Mouse (Mus musculus) liver, embryonic 11.5 days (tissue): ENCODE measurements around the gene Chrnd. TPM values are rescaled to one million over a fixed set of nuclear protein-coding genes. Genes with fewer than 3 reads are reported as not detected.

Experiments
- ATAC-seq: fragments of 200-750 bp; cut with Nextera tagmentation; replicated peaks from 2 replicates; pipeline ENCODE4 v1.8.0; 2017; ENCODE audit warnings: moderate number of reproducible peaks, mild to moderate bottlenecking, moderate TSS enrichment, moderate library complexity; ENCODE audit not compliant: low FRiP score
- DNase-seq: peaks from one replicate; pipeline ENCODE4 v3.0.0-alpha.2; 2017; ENCODE audit warnings: low spot score
- H3K27ac ChIP-seq: fragments of 300-500 bp; sonication (generic); 2 replicates; pipeline ENCODE4 v1.5.1; 2014; ENCODE audit warnings: mild to moderate bottlenecking, low read depth, low read length, control low read depth
- H3K27me3 ChIP-seq: fragments of 300-500 bp; sonication (generic); replicated peaks from 2 replicates; pipeline ENCODE4 v1.6.1; 2014; ENCODE audit warnings: low read length, mixed read lengths; ENCODE audit not compliant: control insufficient read depth, insufficient read depth
- H3K36me3 ChIP-seq: fragments of 300-500 bp; sonication (generic); 2 replicates; pipeline ENCODE4 v1.6.1; 2014; ENCODE audit warnings: mild to moderate bottlenecking, low read length, moderate library complexity, mixed read lengths; ENCODE audit not compliant: control insufficient read depth, insufficient read depth
- H3K4me1 ChIP-seq: fragments of 300-500 bp; sonication (generic); replicated peaks from 2 replicates; pipeline ENCODE4 v1.6.1; 2014; ENCODE audit warnings: low read length, mixed read lengths; ENCODE audit not compliant: control insufficient read depth, insufficient read depth
- H3K4me2 ChIP-seq: fragments of 300-500 bp; sonication (generic); 2 replicates; pipeline ENCODE4 v1.6.1; 2014; ENCODE audit warnings: mild to moderate bottlenecking, control low read depth, moderate library complexity
- H3K4me3 ChIP-seq: fragments of 300-500 bp; sonication (generic); 2 replicates; pipeline ENCODE4 v1.5.1; 2014; ENCODE audit warnings: low read depth, low read length, control low read depth
- H3K9ac ChIP-seq: fragments of 300-500 bp; sonication (generic); 2 replicates; pipeline ENCODE4 v1.6.1; 2014; ENCODE audit warnings: low read depth, low read length, control low read depth
- H3K9me3 ChIP-seq: fragments of 300-500 bp; sonication (generic); 2 replicates; pipeline ENCODE4 v1.6.1; 2016; ENCODE audit warnings: low read length, inconsistent platforms, mixed read lengths; ENCODE audit not compliant: control insufficient read depth
- WGBS: fragments of 180-500 bp; shearing (Covaris S2); extraction: QIAGEN DNeasy Blood & Tissue Kit; methylation state at CpG from one replicate; pipeline ENCODE4 v1.1.7; 2014; 5-methylcytosine and 5-hydroxymethylcytosine counted together
- polyA plus RNA-seq: library from polyadenylated mRNA; unstranded; fragments of >200 nt; fragmentation: Nextera tagmentation; extraction: Ambion mirVana; gene quantifications from 2 replicates; pipeline ENCODE4 v1.2.1, GENCODE M21; 2014

Chrnd gene
- polyA plus RNA-seq, 1 experiment from 2014 or later, result not detected

GRCm38 (mm10) chr1:87174006-87174955 lies 16.1 kb upstream of the Chrnd start:
- Histone ChIP-seq H3K4me2 (peak overlapping the region; percentile 31; the same call in 1 of the 2 replicates), H3K27me3 (peaks cover 46% of the 10 kb centered on the region), H3K9ac (no peak overlapping the region), H3K4me1 (peaks cover 5% of the 10 kb centered on the region; the same call in 1 of the 2 replicates), H3K9me3 (no peaks in the 10 kb centered on the region), H3K36me3 (no peaks in the 10 kb centered on the region), H3K4me3 (no peak overlapping the region), H3K27ac (no peak overlapping the region)
- ATAC-seq, result 0 out of 2 replicates have a peak, but pooled peaks have one; percentile 16
- DNase-seq, result peak; percentile 71
- WGBS, result 26% methylated on average over 28 of the region's 28 CpGs

- no peak overlapping the region for H3K27ac ChIP-seq
- WGBS, result 30% methylated on average over 11 of the region's 11 CpGs
- no peak overlapping the region for H3K9ac ChIP-seq
- H3K4me2 ChIP-seq, result no peak overlapping the region
- no peak; the same call in 1 of the 2 replicates for ATAC-seq
- H3K36me3 ChIP-seq, result no peaks in the 10 kb centered on the region
- DNase-seq, result no peak
- H3K4me3 ChIP-seq, result no peak overlapping the region
- peaks cover 37% of the 10 kb centered on the region for H3K27me3 ChIP-seq
- H3K9me3 ChIP-seq, result no peaks in the 10 kb centered on the region
- no peaks in the 10 kb centered on the region for H3K4me1 ChIP-seq
Observed at GRCm38 (mm10) chr1:87175852-87176292, 14.5 kb upstream of the Chrnd start.

- 36% methylated on average over 5 of the region's 5 CpGs for WGBS
- ATAC-seq, result no peak
- Histone ChIP-seq H3K4me2 (no peak overlapping the region), H3K27me3 (peaks cover 51% of the 10 kb centered on the region), H3K36me3 (no peaks in the 10 kb centered on the region), H3K27ac (no peak overlapping the region), H3K4me3 (no peak overlapping the region), H3K9ac (no peak overlapping the region), H3K9me3 (no peaks in the 10 kb centered on the region), H3K4me1 (no peaks in the 10 kb centered on the region)
- DNase-seq, result no peak
Observed at GRCm38 (mm10) chr1:87180896-87181295, 9.5 kb upstream of the Chrnd start.

GRCm38 (mm10) chr1:87183013-87183412 lies 7.4 kb upstream of the Chrnd start, which contains the start of gene Prss56:
Gene Prss56 (plus strand): TSS chr1:87183313.
- H3K36me3 ChIP-seq, result no peaks in the 10 kb centered on the region
- WGBS, result 53% methylated on average over 9 of the region's 9 CpGs
- no peak for DNase-seq
- peaks cover 6% of the 10 kb centered on the region for H3K4me1 ChIP-seq
- H3K9me3 ChIP-seq, result no peaks in the 10 kb centered on the region
- no peak within 1 kb of the TSS for H3K4me3 ChIP-seq
- H3K9ac ChIP-seq, result no peak within 1 kb of the TSS
- no peak within 1 kb of the TSS for H3K27ac ChIP-seq
- ATAC-seq, result no peak
- H3K4me2 ChIP-seq, result no peak within 1 kb of the TSS
- peaks cover 68% of the 10 kb centered on the region for H3K27me3 ChIP-seq

- peaks cover 6% of the 10 kb centered on the region for H3K4me1 ChIP-seq
- no peak for ATAC-seq
- H3K27ac ChIP-seq, result no peak overlapping the region
- no peak overlapping the region for H3K9ac ChIP-seq
- 27% methylated on average over 15 of the region's 15 CpGs for WGBS
- no peak overlapping the region; the same call in 1 of the 2 replicates for H3K4me2 ChIP-seq
- no peaks in the 10 kb centered on the region for H3K36me3 ChIP-seq
- peaks cover 77% of the 10 kb centered on the region for H3K27me3 ChIP-seq
- H3K4me3 ChIP-seq, result no peak overlapping the region
- no peaks in the 10 kb centered on the region for H3K9me3 ChIP-seq
- no peak for DNase-seq
Observed at GRCm38 (mm10) chr1:87183998-87184750, 6.2 kb upstream of the Chrnd start.

- Histone ChIP-seq H3K4me3 (no peak overlapping the region), H3K27ac (no peak overlapping the region), H3K27me3 (peaks cover 77% of the 10 kb centered on the region), H3K4me1 (peaks cover 6% of the 10 kb centered on the region), H3K9me3 (no peaks in the 10 kb centered on the region), H3K4me2 (no peak overlapping the region; the same call in 1 of the 2 replicates), H3K9ac (no peak overlapping the region), H3K36me3 (no peaks in the 10 kb centered on the region)
- no peak for ATAC-seq
- no peak for DNase-seq
- WGBS, result 13% methylated on average over 20 of the region's 20 CpGs
Observed at GRCm38 (mm10) chr1:87184751-87185139, 5.7 kb upstream of the Chrnd start.

GRCm38 (mm10) chr1:87185526-87185925 lies 4.9 kb upstream of the Chrnd start:
- H3K27me3 ChIP-seq, result peaks cover 74% of the 10 kb centered on the region
- 14% methylated on average over 13 of the region's 13 CpGs for WGBS

GRCm38 (mm10) chr1:87186261-87187036 lies 4.0 kb upstream of the Chrnd start:
- peak; percentile 51 for DNase-seq
- peak overlapping the region; percentile 50 for H3K4me3 ChIP-seq

More at GRCm38 (mm10) chr1:87185526-87185925, 4.9 kb upstream of the Chrnd start:
- DNase-seq (no peak), ATAC-seq (no peak)
- Histone ChIP-seq H3K27ac (no peak overlapping the region), H3K36me3 (no peaks in the 10 kb centered on the region), H3K4me1 (peaks cover 6% of the 10 kb centered on the region), H3K4me3 (no peak overlapping the region), H3K4me2 (no peak overlapping the region), H3K9ac (no peak overlapping the region), H3K9me3 (no peaks in the 10 kb centered on the region)

More at GRCm38 (mm10) chr1:87186261-87187036, 4.0 kb upstream of the Chrnd start:
- peaks cover 6% of the 10 kb centered on the region for H3K4me1 ChIP-seq
- H3K36me3 ChIP-seq, result no peaks in the 10 kb centered on the region
- no peak overlapping the region for H3K27ac ChIP-seq
- WGBS, result 4% methylated on average over 53 of the region's 54 CpGs
- H3K9ac ChIP-seq, result no peak overlapping the region
- H3K4me2 ChIP-seq, result peak overlapping the region; percentile 71
- peaks cover 69% of the 10 kb centered on the region for H3K27me3 ChIP-seq
- ATAC-seq, result no peak
- H3K9me3 ChIP-seq, result no peaks in the 10 kb centered on the region
